Mouse (Mus musculus) kidney, embryonic 14.5 days (tissue): ENCODE measurements around the gene Spon1. TPM values are rescaled to one million over a fixed set of nuclear protein-coding genes. Genes with fewer than 3 reads are reported as not detected.

Experiments
- ATAC-seq: fragments of 200-750 bp; cut with Nextera tagmentation; 2 replicates; pipeline ENCODE4 v1.8.0; 2017; ENCODE audit warnings: moderate number of reproducible peaks, mild to moderate bottlenecking, moderate TSS enrichment, moderate library complexity; ENCODE audit not compliant: low FRiP score, low TSS enrichment
- H3K27ac ChIP-seq: fragments of 300-500 bp; sonication (generic); 2 replicates; pipeline ENCODE4 v1.5.1; 2014; ENCODE audit warnings: low read depth, mild to moderate bottlenecking, low read length, moderate library complexity, mixed read lengths
- H3K27me3 ChIP-seq: fragments of 300-500 bp; sonication (generic); 2 replicates; pipeline ENCODE4 v1.6.1; 2014; ENCODE audit warnings: mild to moderate bottlenecking, low read length; ENCODE audit not compliant: control insufficient read depth, insufficient read depth
- H3K36me3 ChIP-seq: fragments of 300-500 bp; sonication (generic); 2 replicates; pipeline ENCODE4 v1.6.1; 2014; ENCODE audit warnings: low read length, mixed read lengths; ENCODE audit not compliant: control insufficient read depth, insufficient read depth
- H3K4me1 ChIP-seq: fragments of 300-500 bp; sonication (generic); 2 replicates; pipeline ENCODE4 v1.6.1; 2014; ENCODE audit warnings: low read length, mixed read lengths; ENCODE audit not compliant: control insufficient read depth, insufficient read depth
- H3K4me2 ChIP-seq: fragments of 300-500 bp; sonication (generic); replicated peaks from 2 replicates; pipeline ENCODE4 v1.6.1; 2014; ENCODE audit warnings: low read depth, mild to moderate bottlenecking, low read length
- H3K4me3 ChIP-seq: fragments of 300-500 bp; sonication (generic); 2 replicates; pipeline ENCODE4 v1.5.1; 2014; ENCODE audit warnings: mild to moderate bottlenecking, low read length
- H3K9ac ChIP-seq: fragments of 300-500 bp; sonication (generic); 2 replicates; pipeline ENCODE4 v1.6.1; 2014; ENCODE audit warnings: low read depth, mild to moderate bottlenecking, low read length, moderate library complexity
- H3K9me3 ChIP-seq: fragments of 300-500 bp; sonication (generic); 2 replicates; pipeline ENCODE4 v1.6.1; 2016; ENCODE audit warnings: low read length; ENCODE audit not compliant: control insufficient read depth
- WGBS: fragments of 180-500 bp; shearing (Covaris S2); extraction: QIAGEN DNeasy Blood & Tissue Kit; methylation state at CpG from one replicate; pipeline ENCODE4 v1.1.7; 2014; 5-methylcytosine and 5-hydroxymethylcytosine counted together
- polyA plus RNA-seq: library from polyadenylated mRNA; unstranded; fragments of >200 nt; fragmentation: Nextera tagmentation; extraction: Ambion mirVana; gene quantifications from 2 replicates; pipeline ENCODE4 v1.2.1, GENCODE M21; 2014

Spon1 gene
- polyA plus RNA-seq, 1 experiment from 2014 or later: 8.5 TPM

GRCm38 (mm10) chr7:114080250-114080649 lies 314.5 kb downstream of the Spon1 start:
- ATAC-seq: no peak
- WGBS: 98% methylated on average over 5 of the region's 5 CpGs
- H3K9ac ChIP-seq: no peak overlapping the region
- H3K27me3 ChIP-seq: no peaks in the 10 kb centered on the region
- H3K27ac ChIP-seq: no peak overlapping the region
- H3K4me1 ChIP-seq: peaks cover 5% of the 10 kb centered on the region; the same call in 1 of the 2 replicates
- no peaks in the 10 kb centered on the region for H3K9me3 ChIP-seq
- H3K4me3 ChIP-seq: no peak overlapping the region
- no peak overlapping the region for H3K4me2 ChIP-seq
- H3K36me3 ChIP-seq: no peaks in the 10 kb centered on the region

GRCm38 (mm10) chr7:114081633-114082420 lies 316.0 kb downstream of the Spon1 start:
- no peaks in the 10 kb centered on the region for H3K9me3 ChIP-seq
- no peak overlapping the region for H3K27ac ChIP-seq
- H3K36me3 ChIP-seq: no peaks in the 10 kb centered on the region
- 75% methylated on average over 21 of the region's 21 CpGs for WGBS
- no peak for ATAC-seq
- H3K4me1 ChIP-seq: peaks cover 14% of the 10 kb centered on the region
- no peak overlapping the region for H3K4me2 ChIP-seq
- no peak overlapping the region for H3K9ac ChIP-seq
- no peaks in the 10 kb centered on the region for H3K27me3 ChIP-seq
- no peak overlapping the region for H3K4me3 ChIP-seq

GRCm38 (mm10) chr7:114083088-114083487 lies 317.3 kb downstream of the Spon1 start:
- WGBS: 90% methylated on average over 2 of the region's 2 CpGs
- Histone ChIP-seq H3K4me1 (peaks cover 27% of the 10 kb centered on the region), H3K27me3 (no peaks in the 10 kb centered on the region), H3K9me3 (no peaks in the 10 kb centered on the region), H3K4me2 (no peak overlapping the region), H3K9ac (no peak overlapping the region), H3K27ac (no peak overlapping the region), H3K4me3 (no peak overlapping the region), H3K36me3 (no peaks in the 10 kb centered on the region)
- no peak for ATAC-seq

GRCm38 (mm10) chr7:114083760-114084159 lies 318.0 kb downstream of the Spon1 start:
- peaks cover 31% of the 10 kb centered on the region for H3K4me1 ChIP-seq
- no peaks in the 10 kb centered on the region for H3K27me3 ChIP-seq
- ATAC-seq: no peak
- no peaks in the 10 kb centered on the region for H3K36me3 ChIP-seq
- no peak overlapping the region for H3K4me2 ChIP-seq
- WGBS: 62% methylated on average over 3 of the region's 3 CpGs
- H3K9me3 ChIP-seq: no peaks in the 10 kb centered on the region
- no peak overlapping the region for H3K9ac ChIP-seq
- H3K4me3 ChIP-seq: no peak overlapping the region
- no peak overlapping the region for H3K27ac ChIP-seq

- H3K36me3 ChIP-seq: no peaks in the 10 kb centered on the region
- no peaks in the 10 kb centered on the region for H3K27me3 ChIP-seq
- ATAC-seq: no peak
- H3K27ac ChIP-seq: peak overlapping the region; percentile 1; the same call in 1 of the 2 replicates
- H3K9ac ChIP-seq: no peak overlapping the region
- 56% methylated on average over 6 of the region's 6 CpGs for WGBS
- no peak overlapping the region for H3K4me2 ChIP-seq
- no peak overlapping the region for H3K4me3 ChIP-seq
- peaks cover 38% of the 10 kb centered on the region for H3K4me1 ChIP-seq
- no peaks in the 10 kb centered on the region for H3K9me3 ChIP-seq
Observed at GRCm38 (mm10) chr7:114086021-114086710, 320.4 kb downstream of the Spon1 start.

GRCm38 (mm10) chr7:114087341-114087740 lies 321.5 kb downstream of the Spon1 start:
- Histone ChIP-seq H3K4me3 (no peak overlapping the region), H3K9me3 (no peaks in the 10 kb centered on the region), H3K36me3 (no peaks in the 10 kb centered on the region), H3K27me3 (no peaks in the 10 kb centered on the region), H3K4me1 (peaks cover 33% of the 10 kb centered on the region), H3K27ac (no peak overlapping the region), H3K9ac (no peak overlapping the region), H3K4me2 (no peak overlapping the region)
- WGBS: 33% methylated on average over 6 of the region's 6 CpGs
- no peak for ATAC-seq

- no peaks in the 10 kb centered on the region for H3K27me3 ChIP-seq
- no peak for ATAC-seq
- H3K4me3 ChIP-seq: no peak overlapping the region
- no peak overlapping the region for H3K9ac ChIP-seq
- no peak overlapping the region for H3K27ac ChIP-seq
- H3K4me2 ChIP-seq: no peak overlapping the region
- peaks cover 33% of the 10 kb centered on the region for H3K4me1 ChIP-seq
- WGBS: 11% methylated on average over 11 of the region's 11 CpGs
- no peaks in the 10 kb centered on the region for H3K36me3 ChIP-seq
- H3K9me3 ChIP-seq: no peaks in the 10 kb centered on the region
Observed at GRCm38 (mm10) chr7:114087986-114088385, 322.2 kb downstream of the Spon1 start.

- ATAC-seq: no peak
- Histone ChIP-seq H3K9me3 (no peaks in the 10 kb centered on the region), H3K4me2 (no peak overlapping the region), H3K4me1 (peaks cover 39% of the 10 kb centered on the region), H3K27ac (no peak overlapping the region), H3K9ac (no peak overlapping the region), H3K4me3 (no peak overlapping the region), H3K36me3 (no peaks in the 10 kb centered on the region), H3K27me3 (no peaks in the 10 kb centered on the region)
- WGBS: 53% methylated on average over 5 of the region's 5 CpGs
Observed at GRCm38 (mm10) chr7:114088918-114089317, 323.1 kb downstream of the Spon1 start.

GRCm38 (mm10) chr7:114090231-114090630 lies 324.4 kb downstream of the Spon1 start:
- Histone ChIP-seq H3K4me2 (no peak overlapping the region), H3K9me3 (no peaks in the 10 kb centered on the region), H3K4me1 (peaks cover 45% of the 10 kb centered on the region), H3K9ac (no peak overlapping the region), H3K27ac (no peak overlapping the region), H3K36me3 (no peaks in the 10 kb centered on the region), H3K4me3 (no peak overlapping the region), H3K27me3 (no peaks in the 10 kb centered on the region)
- WGBS: 86% methylated on average over 3 of the region's 3 CpGs
- no peak for ATAC-seq
